Mouse (Mus musculus) hindbrain, embryonic 10.5 days (tissue): ENCODE measurements around the gene Orm3. TPM values are rescaled to one million over a fixed set of nuclear protein-coding genes. Genes with fewer than 3 reads are reported as not detected.
A peak's percentile ranks its signal among the peaks of the same experiment; 100 is the strongest.
"Not testable (repeated sequence)": the region's sequence is repeated elsewhere in the genome, so short reads cannot be mapped to it uniquely, and the experiment has no call there.

Experiments used
- DNase-seq: peaks from one replicate; pipeline ENCODE4 v3.0.0-alpha.2; 2017; ENCODE audit warnings: low spot score
- H3K27ac ChIP-seq: fragments of 300-500 bp; sonication (generic); 2 replicates; pipeline ENCODE4 v1.5.1; 2016; ENCODE audit warnings: mild to moderate bottlenecking, moderate library complexity
- H3K27me3 ChIP-seq: fragments of 300-500 bp; sonication (generic); 2 replicates; pipeline ENCODE4 v1.6.1; 2016; ENCODE audit warnings: mild to moderate bottlenecking; ENCODE audit not compliant: poor library complexity, insufficient read depth, severe bottlenecking
- H3K36me3 ChIP-seq: fragments of 300-500 bp; sonication (generic); 2 replicates; pipeline ENCODE4 v1.6.1; 2016; ENCODE audit warnings: mild to moderate bottlenecking, moderate library complexity
- H3K4me1 ChIP-seq: fragments of 300-500 bp; sonication (generic); replicated peaks from 2 replicates; pipeline ENCODE4 v1.6.1; 2016; ENCODE audit warnings: mild to moderate bottlenecking
- H3K4me3 ChIP-seq: fragments of 300-500 bp; sonication (generic); 2 replicates; pipeline ENCODE4 v1.5.1; 2016; ENCODE audit warnings: mild to moderate bottlenecking, moderate library complexity
- H3K9me3 ChIP-seq: fragments of 300-500 bp; sonication (generic); 2 replicates; pipeline ENCODE4 v1.6.1; 2016; ENCODE audit warnings: mild to moderate bottlenecking, moderate library complexity
- WGBS: fragments of 180-500 bp; shearing (Covaris S2); methylation state at CpG from one replicate; pipeline ENCODE4 v1.1.7; 2016; 5-methylcytosine and 5-hydroxymethylcytosine counted together
- polyA plus RNA-seq: library from polyadenylated mRNA; unstranded; fragments of >200 nt; fragmentation: Nextera tagmentation; extraction: Ambion mirVana; gene quantifications from 2 replicates; pipeline ENCODE4 v1.2.1, GENCODE M21; 2016

Gene Orm3
- polyA plus RNA-seq = not detected in 2 replicates

GRCm38 (mm10) chr4:63355877-63356665, at the start of gene Orm3:
Gene Orm3 (plus strand): TSS chr4:63356162.
- Histone ChIP-seq H3K4me3 (no peak within 1 kb of the TSS), H3K4me1 (peaks cover 9% of the 10 kb centered on the region), H3K36me3 (no peaks in the 10 kb centered on the region), H3K27me3 (no peaks in the 10 kb centered on the region), H3K9me3 (no peaks in the 10 kb centered on the region), H3K27ac (no peak within 1 kb of the TSS)
- 82% methylated on average over 4 of the region's 4 CpGs for WGBS
- no peak for DNase-seq

- Histone ChIP-seq H3K4me1 (0 out of 2 replicates have a peak, but pooled peaks cover 4% of the 10 kb centered on the region), H3K27ac (no peak overlapping the region), H3K9me3 (no peaks in the 10 kb centered on the region), H3K36me3 (no peaks in the 10 kb centered on the region), H3K4me3 (no peak overlapping the region), H3K27me3 (peaks cover 6% of the 10 kb centered on the region; the same call in 1 of the 2 replicates)
- peak; percentile 87 for DNase-seq
- 33% methylated on average over 21 of the region's 21 CpGs for WGBS
Measured at GRCm38 (mm10) chr4:63307175-63308062, 48.5 kb upstream of the Orm3 start.

- 0 out of 2 replicates have a peak, but pooled peaks cover 4% of the 10 kb centered on the region for H3K4me1 ChIP-seq
- no peak for DNase-seq
- no peak overlapping the region for H3K27ac ChIP-seq
- no peaks in the 10 kb centered on the region for H3K9me3 ChIP-seq
- no peaks in the 10 kb centered on the region for H3K36me3 ChIP-seq
- no peak overlapping the region for H3K4me3 ChIP-seq
- H3K27me3 ChIP-seq = peaks cover 6% of the 10 kb centered on the region; the same call in 1 of the 2 replicates
- WGBS = 71% methylated on average over 3 of the region's 3 CpGs
Measured at GRCm38 (mm10) chr4:63308316-63308715, 47.6 kb upstream of the Orm3 start.

- peaks cover 6% of the 10 kb centered on the region; the same call in 1 of the 2 replicates for H3K27me3 ChIP-seq
- WGBS = 70% methylated on average over 10 of the region's 10 CpGs
- no peaks in the 10 kb centered on the region for H3K36me3 ChIP-seq
- H3K9me3 ChIP-seq = no peaks in the 10 kb centered on the region
- no peak for DNase-seq
- H3K4me1 ChIP-seq = 0 out of 2 replicates have a peak, but pooled peaks cover 4% of the 10 kb centered on the region
- no peak overlapping the region for H3K4me3 ChIP-seq
- H3K27ac ChIP-seq = no peak overlapping the region
Measured at GRCm38 (mm10) chr4:63310247-63310855, 45.6 kb upstream of the Orm3 start.

- H3K36me3 ChIP-seq = no peaks in the 10 kb centered on the region
- H3K27ac ChIP-seq = no peak overlapping the region
- no peak for DNase-seq
- no peaks in the 10 kb centered on the region for H3K9me3 ChIP-seq
- no peak overlapping the region for H3K4me3 ChIP-seq
- WGBS = 94% methylated on average over 7 of the region's 7 CpGs
- 0 out of 2 replicates have a peak, but pooled peaks cover 11% of the 10 kb centered on the region for H3K4me1 ChIP-seq
- H3K27me3 ChIP-seq = peaks cover 5% of the 10 kb centered on the region; the same call in 1 of the 2 replicates
Measured at GRCm38 (mm10) chr4:63311426-63311825, 44.5 kb upstream of the Orm3 start.

- 0 out of 2 replicates have a peak, but pooled peaks cover 8% of the 10 kb centered on the region for H3K4me1 ChIP-seq
- no peaks in the 10 kb centered on the region for H3K27me3 ChIP-seq
- H3K27ac ChIP-seq = no peak overlapping the region
- WGBS = 83% methylated on average over 5 of the region's 5 CpGs
- H3K4me3 ChIP-seq = no peak overlapping the region
- no peak for DNase-seq
- H3K36me3 ChIP-seq = no peaks in the 10 kb centered on the region
- H3K9me3 ChIP-seq = no peaks in the 10 kb centered on the region
Measured at GRCm38 (mm10) chr4:63314063-63314462, 41.9 kb upstream of the Orm3 start.

GRCm38 (mm10) chr4:63316076-63316746, 39.8 kb upstream of the Orm3 start:
- no peak overlapping the region for H3K27ac ChIP-seq
- no peak for DNase-seq
- H3K9me3 ChIP-seq = no peaks in the 10 kb centered on the region
- H3K4me1 ChIP-seq = 0 out of 2 replicates have a peak, but pooled peaks cover 8% of the 10 kb centered on the region
- H3K27me3 ChIP-seq = no peaks in the 10 kb centered on the region
- 67% methylated on average over 9 of the region's 9 CpGs for WGBS
- H3K36me3 ChIP-seq = peaks cover 2% of the 10 kb centered on the region; the same call in 1 of the 2 replicates
- H3K4me3 ChIP-seq = no peak overlapping the region

GRCm38 (mm10) chr4:63319566-63319965, 36.4 kb upstream of the Orm3 start:
- H3K4me1 ChIP-seq, H3K9me3 ChIP-seq, H3K27me3 ChIP-seq, H3K27ac ChIP-seq, H3K4me3 ChIP-seq: not testable (repeated sequence)
- H3K36me3 ChIP-seq = peaks cover 19% of the 10 kb centered on the region
- WGBS = 26% methylated on average over 3 of the region's 3 CpGs
- DNase-seq = peak; percentile 65

- Histone ChIP-seq H3K27ac (no peak overlapping the region), H3K4me3 (no peak overlapping the region), H3K9me3 (no peaks in the 10 kb centered on the region), H3K27me3 (no peaks in the 10 kb centered on the region), H3K36me3 (peaks cover 19% of the 10 kb centered on the region), H3K4me1 (0 out of 2 replicates have a peak, but pooled peaks cover 6% of the 10 kb centered on the region)
- 79% methylated on average over 8 of the region's 8 CpGs for WGBS
- no peak for DNase-seq
Measured at GRCm38 (mm10) chr4:63323275-63323815, 32.6 kb upstream of the Orm3 start.

- no peak overlapping the region for H3K4me3 ChIP-seq
- peaks cover 12% of the 10 kb centered on the region; the same call in 1 of the 2 replicates for H3K36me3 ChIP-seq
- no peak overlapping the region for H3K27ac ChIP-seq
- no peaks in the 10 kb centered on the region for H3K27me3 ChIP-seq
- H3K9me3 ChIP-seq = no peaks in the 10 kb centered on the region
- no peak for DNase-seq
- 95% methylated on average over 4 of the region's 4 CpGs for WGBS
- H3K4me1 ChIP-seq = peaks cover 6% of the 10 kb centered on the region; the same call in 1 of the 2 replicates
Measured at GRCm38 (mm10) chr4:63333403-63333802, 22.6 kb upstream of the Orm3 start.

GRCm38 (mm10) chr4:63338414-63339076, 17.4 kb upstream of the Orm3 start:
- Histone ChIP-seq H3K4me3 (no peak overlapping the region), H3K9me3 (no peaks in the 10 kb centered on the region), H3K36me3 (0 out of 2 replicates have a peak, but pooled peaks cover under 1% of the 10 kb centered on the region), H3K4me1 (no peaks in the 10 kb centered on the region), H3K27ac (no peak overlapping the region), H3K27me3 (no peaks in the 10 kb centered on the region)
- WGBS = 73% methylated on average over 3 of the region's 3 CpGs
- DNase-seq = no peak
